Mouse (Mus musculus): ENCODE results near the gene Rbfox1. TPM values are rescaled to one million over a fixed set of nuclear protein-coding genes. Genes with fewer than 3 reads are reported as not detected.

Gene Rbfox1
- total and polyA plus RNA-seq, 3 experiments, result not detected

DNA sequence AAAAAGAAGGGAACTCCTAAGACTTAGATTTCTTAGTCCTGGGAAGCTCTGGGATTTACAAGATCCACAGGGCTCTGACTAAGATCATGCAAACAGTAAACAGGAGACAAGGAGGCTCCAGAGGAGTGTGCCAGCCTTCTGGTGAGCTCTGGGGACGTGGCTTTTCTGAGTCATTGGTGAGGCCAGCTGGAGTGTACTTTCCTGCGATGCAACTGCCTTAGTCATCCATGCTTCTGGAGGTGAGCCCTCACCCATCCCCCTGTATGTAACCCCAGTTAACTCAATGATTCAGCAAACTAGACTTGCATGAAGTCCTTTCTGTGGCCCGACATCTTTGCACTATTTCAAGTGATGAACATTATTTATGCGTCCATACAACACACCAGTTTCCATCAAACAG, 1078.4 kb downstream of the Rbfox1 start:
- no peaks in the 10 kb centered on the region for H3K4me1 ChIP-seq (ENCODE audit: control insufficient read depth in 1 of 2, insufficient read depth in 2 of 2, low read length in 2 of 2)
- no peak overlapping the region for H3K4me3 ChIP-seq (ENCODE audit: control insufficient read depth in 1 of 2, insufficient read depth in 1 of 2, low read depth in 2 of 2, low read length in 2 of 2)
- H3K27ac ChIP-seq (ENCODE audit: control insufficient read depth, low read depth, low read length), result no peak overlapping the region
- H3K27me3 ChIP-seq (ENCODE audit: control insufficient read depth in 1 of 2, insufficient read depth in 2 of 2, low read length in 2 of 2), result no peaks in the 10 kb centered on the region
- no peaks in the 10 kb centered on the region for H3K36me3 ChIP-seq (ENCODE audit: control insufficient read depth in 1 of 2, insufficient read depth in 2 of 2, low read length in 2 of 2)
- no peak for DNase-seq (ENCODE audit: low read depth, low spot score)
- TF ChIP-seq KAT2A (conservative IDR thresholded peaks at IDR 0.05; ENCODE audit: low read depth, low read length), result no peak
- no peak for TF ChIP-seq MEF2A (IDR thresholded peaks at IDR 0.05; ENCODE audit: extremely low read depth, insufficient replicate concordance, low read depth, low read length, poor library complexity, severe bottlenecking)
- TF ChIP-seq NRF1 (IDR thresholded peaks at IDR 0.05; ENCODE audit: insufficient read depth, low read depth, low read length, poor library complexity, severe bottlenecking), result no peak
- no peak for TF ChIP-seq TCF12 (IDR thresholded peaks at IDR 0.05; ENCODE audit: low read depth, low read length)
- TF ChIP-seq BHLHE40 (IDR thresholded peaks at IDR 0.05; ENCODE audit: borderline replicate concordance, low read depth, low read length), result no peak
- no peak for TF ChIP-seq CHD2 (IDR thresholded peaks at IDR 0.05; ENCODE audit: low read length)
- TF ChIP-seq MXI1 (IDR thresholded peaks at IDR 0.05; ENCODE audit: low read depth, low read length), result no peak
- no peak for TF ChIP-seq NELFE (IDR thresholded peaks at IDR 0.05; ENCODE audit: low read depth, low read length)
- TF ChIP-seq ZNF384 (IDR thresholded peaks at IDR 0.05; ENCODE audit: low read depth, low read length), result no peak
- no peak for TF ChIP-seq POLR2A (IDR thresholded peaks at IDR 0.05; ENCODE audit: control insufficient read depth in 1 of 2, insufficient read depth in 1 of 2, low read depth in 1 of 2, low read length in 2 of 2, poor library complexity in 1 of 2)
- no peak for TF ChIP-seq SIN3A (IDR thresholded peaks at IDR 0.05; ENCODE audit: low read length)
- TF ChIP-seq POLR2AphosphoS2 (IDR thresholded peaks at IDR 0.05; ENCODE audit: low read length), result no peak
- no peak for TF ChIP-seq MYC (IDR thresholded peaks at IDR 0.05; ENCODE audit: low read depth, low read length)
- no peak for TF ChIP-seq ETS1 (IDR thresholded peaks at IDR 0.05; ENCODE audit: low read depth, low read length)
- H3K9ac ChIP-seq (ENCODE audit: control insufficient read depth, low read depth, low read length, poor library complexity, severe bottlenecking), result no peak overlapping the region
- H3K9me3 ChIP-seq (replicated peaks; ENCODE audit: insufficient read depth, low read length), result no peaks in the 10 kb centered on the region
- H3K79me2 ChIP-seq (ENCODE audit: control insufficient read depth, insufficient read depth, low read length, poor library complexity), result no peaks in the 10 kb centered on the region

DNA sequence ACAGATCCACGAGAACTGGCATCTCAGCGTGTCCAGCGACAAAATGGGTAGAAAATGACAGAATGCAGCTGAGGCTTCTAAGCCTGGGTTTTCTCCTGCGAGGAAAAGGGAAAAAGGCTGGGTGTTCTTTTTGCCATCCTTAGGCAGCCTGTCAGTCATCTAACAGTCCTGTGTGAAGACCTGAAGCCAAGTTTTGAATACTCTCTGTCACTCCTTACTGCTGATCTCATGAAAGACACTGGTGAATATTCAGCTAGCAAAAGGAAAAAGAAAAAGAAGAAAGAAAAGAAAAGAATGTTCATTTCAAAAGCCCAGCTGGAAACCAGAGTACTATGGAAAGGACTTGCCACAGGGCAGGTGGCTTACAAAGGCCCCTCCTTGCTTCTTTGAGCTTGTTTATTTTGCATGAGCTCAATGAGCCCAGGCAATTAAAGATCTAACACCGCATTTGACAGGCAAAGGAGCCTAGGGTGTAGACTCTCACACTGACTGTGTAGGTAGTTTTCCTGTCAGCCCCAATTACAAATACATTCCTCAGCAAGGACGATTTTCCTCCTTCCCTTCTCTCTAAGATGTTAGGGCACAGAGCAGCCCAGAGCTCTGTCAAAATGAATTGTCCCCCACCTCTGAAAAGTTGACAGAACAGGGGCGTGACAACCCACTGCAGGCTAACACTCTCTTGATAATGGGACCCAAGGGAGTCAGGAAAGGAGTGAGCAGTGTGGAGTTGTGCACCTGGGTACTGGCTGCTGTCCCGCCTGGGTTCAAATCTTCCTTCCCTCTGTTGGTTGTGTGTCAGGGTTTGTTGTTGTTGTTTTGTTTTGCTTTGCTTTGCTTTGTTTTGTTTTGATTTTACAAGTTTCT, 1079.8 kb downstream of the Rbfox1 start:
- H3K4me3 ChIP-seq (ENCODE audit: control insufficient read depth in 1 of 2, insufficient read depth in 1 of 2, low read depth in 2 of 2, low read length in 2 of 2), result no peak overlapping the region
- no peaks in the 10 kb centered on the region for H3K27me3 ChIP-seq (ENCODE audit: control insufficient read depth in 1 of 2, insufficient read depth in 2 of 2, low read length in 2 of 2)
- no peaks in the 10 kb centered on the region for H3K79me2 ChIP-seq (ENCODE audit: control insufficient read depth, insufficient read depth, low read length, poor library complexity)
- TF ChIP-seq MEF2A (IDR thresholded peaks at IDR 0.05; ENCODE audit: extremely low read depth, insufficient replicate concordance, low read depth, low read length, poor library complexity, severe bottlenecking) (no peak), MXI1 (IDR thresholded peaks at IDR 0.05; ENCODE audit: low read depth, low read length) (no peak), MAFK (IDR thresholded peaks at IDR 0.05; ENCODE audit: borderline replicate concordance, low read depth, low read length) (no peak), NELFE (IDR thresholded peaks at IDR 0.05; ENCODE audit: low read depth, low read length) (no peak), TBP (IDR thresholded peaks at IDR 0.05; ENCODE audit: low read depth, low read length) (no peak), MYB (IDR thresholded peaks at IDR 0.05; ENCODE audit: low read depth, low read length) (no peak), MYC (IDR thresholded peaks at IDR 0.05; ENCODE audit: low read depth, low read length) (no peak), NRF1 (IDR thresholded peaks at IDR 0.05; ENCODE audit: insufficient read depth, low read depth, low read length, poor library complexity, severe bottlenecking) (no peak), CTCF (IDR thresholded peaks at IDR 0.05 in 2 of 3, conservative IDR thresholded peaks at IDR 0.05 in 1 of 3; ENCODE audit: control insufficient read depth in 1 of 3, insufficient read depth in 1 of 3, low read depth in 2 of 3, low read length in 3 of 3, poor library complexity in 1 of 3, severe bottlenecking in 1 of 3) (no peak), MAX (IDR thresholded peaks at IDR 0.05; ENCODE audit: low read length) (no peak), ZC3H11A (IDR thresholded peaks at IDR 0.05; ENCODE audit: low read depth, low read length) (no peak), E2F4 (IDR thresholded peaks at IDR 0.05; ENCODE audit: borderline replicate concordance, low read depth, low read length) (no peak), TAL1 (IDR thresholded peaks at IDR 0.05; ENCODE audit: low read length) (no peak), GATA1 (IDR thresholded peaks at IDR 0.05; ENCODE audit: low read depth, low read length) (no peak), TCF12 (IDR thresholded peaks at IDR 0.05; ENCODE audit: low read depth, low read length) (no peak), CHD2 (IDR thresholded peaks at IDR 0.05; ENCODE audit: low read length) (no peak)
- no peak overlapping the region for H3K9ac ChIP-seq (ENCODE audit: control insufficient read depth, low read depth, low read length, poor library complexity, severe bottlenecking)
- no peaks in the 10 kb centered on the region for H3K4me1 ChIP-seq (ENCODE audit: control insufficient read depth in 1 of 2, insufficient read depth in 2 of 2, low read length in 2 of 2)
- H3K9me3 ChIP-seq (replicated peaks; ENCODE audit: insufficient read depth, low read length), result no peaks in the 10 kb centered on the region
- no peaks in the 10 kb centered on the region for H3K36me3 ChIP-seq (ENCODE audit: control insufficient read depth in 1 of 2, insufficient read depth in 2 of 2, low read length in 2 of 2)
- DNase-seq (ENCODE audit: low read depth, low spot score), result no peak
- H3K27ac ChIP-seq (ENCODE audit: control insufficient read depth, low read depth, low read length), result no peak overlapping the region
